Mouse (Mus musculus): Measurements from ENCODE around the gene Dmrtb1. TPM values are rescaled to one million over a fixed set of nuclear protein-coding genes. Genes with fewer than 3 reads are reported as not detected.

Gene Dmrtb1
- polyA plus RNA-seq, 1 experiment from 2014 or later = 2.0 TPM

GRCm38 (mm10) chr4:107651021-107651496 lies 33.0 kb downstream of the Dmrtb1 start:
- H3K9ac ChIP-seq (replicated peaks; ENCODE audit: low read length) = no peak overlapping the region
- no peaks in the 10 kb centered on the region for H3K27me3 ChIP-seq (ENCODE audit: control insufficient read depth, insufficient read depth, low read length)
- no peak overlapping the region for H3K4me3 ChIP-seq (ENCODE audit: low read depth, low read length)
- no peak overlapping the region for H3K4me2 ChIP-seq (ENCODE audit: low read depth, low read length)
- no peaks in the 10 kb centered on the region for H3K9me3 ChIP-seq (replicated peaks; ENCODE audit: control insufficient read depth, low read length)
- no peaks in the 10 kb centered on the region for H3K36me3 ChIP-seq (replicated peaks; ENCODE audit: control insufficient read depth, insufficient read depth, low read depth, low read length)
- H3K4me1 ChIP-seq (ENCODE audit: control insufficient read depth, insufficient read depth, low read length) = peaks cover 5% of the 10 kb centered on the region
- ATAC-seq (replicated peaks; ENCODE audit: insufficient number of reproducible peaks, low FRiP score, low TSS enrichment, low read depth) = no peak
- no peak overlapping the region for H3K27ac ChIP-seq (replicated peaks; ENCODE audit: low read depth, low read length)
- 31% methylated on average over 12 of the region's 12 CpGs for WGBS
- DNase-seq (ENCODE audit: low spot score) = no peak

- Histone ChIP-seq H3K9me3 (replicated peaks; ENCODE audit: control insufficient read depth, low read length) (no peaks in the 10 kb centered on the region), H3K36me3 (replicated peaks; ENCODE audit: control insufficient read depth, insufficient read depth, low read depth, low read length) (no peaks in the 10 kb centered on the region), H3K27ac (replicated peaks; ENCODE audit: low read depth, low read length) (no peak overlapping the region), H3K4me2 (ENCODE audit: low read depth, low read length) (no peak overlapping the region), H3K27me3 (ENCODE audit: control insufficient read depth, insufficient read depth, low read length) (no peaks in the 10 kb centered on the region), H3K4me1 (ENCODE audit: control insufficient read depth, insufficient read depth, low read length) (peaks cover 5% of the 10 kb centered on the region), H3K9ac (replicated peaks; ENCODE audit: low read length) (no peak overlapping the region), H3K4me3 (ENCODE audit: low read depth, low read length) (no peak overlapping the region)
- DNase-seq (ENCODE audit: low spot score) (no peak), ATAC-seq (replicated peaks; ENCODE audit: insufficient number of reproducible peaks, low FRiP score, low TSS enrichment, low read depth) (no peak)
- WGBS = 88% methylated on average over 5 of the region's 5 CpGs
Observed at GRCm38 (mm10) chr4:107648959-107649485, 35.0 kb downstream of the Dmrtb1 start.

GRCm38 (mm10) chr4:107641624-107642023 lies 42.4 kb downstream of the Dmrtb1 start:
- no peak for ATAC-seq (replicated peaks; ENCODE audit: insufficient number of reproducible peaks, low FRiP score, low TSS enrichment, low read depth)

GRCm38 (mm10) chr4:107638303-107638702 lies 45.7 kb downstream of the Dmrtb1 start:
- H3K27ac ChIP-seq (replicated peaks; ENCODE audit: low read depth, low read length) = no peak overlapping the region
- 79% methylated on average over 10 of the region's 10 CpGs for WGBS

More at GRCm38 (mm10) chr4:107641624-107642023, 42.4 kb downstream of the Dmrtb1 start:
- Histone ChIP-seq H3K27me3 (ENCODE audit: control insufficient read depth, insufficient read depth, low read length) (no peaks in the 10 kb centered on the region), H3K4me1 (ENCODE audit: control insufficient read depth, insufficient read depth, low read length) (no peaks in the 10 kb centered on the region), H3K4me2 (ENCODE audit: low read depth, low read length) (no peak overlapping the region), H3K9me3 (replicated peaks; ENCODE audit: control insufficient read depth, low read length) (no peaks in the 10 kb centered on the region), H3K27ac (replicated peaks; ENCODE audit: low read depth, low read length) (no peak overlapping the region), H3K4me3 (ENCODE audit: low read depth, low read length) (no peak overlapping the region), H3K36me3 (replicated peaks; ENCODE audit: control insufficient read depth, insufficient read depth, low read depth, low read length) (no peaks in the 10 kb centered on the region), H3K9ac (replicated peaks; ENCODE audit: low read length) (no peak overlapping the region)
- WGBS = 71% methylated on average over 4 of the region's 4 CpGs
- no peak for DNase-seq (ENCODE audit: low spot score)

GRCm38 (mm10) chr4:107637670-107638069 lies 46.4 kb downstream of the Dmrtb1 start:
- ATAC-seq (replicated peaks; ENCODE audit: insufficient number of reproducible peaks, low FRiP score, low TSS enrichment, low read depth) = no peak
- H3K9ac ChIP-seq (replicated peaks; ENCODE audit: low read length) = no peak overlapping the region
- H3K4me1 ChIP-seq (ENCODE audit: control insufficient read depth, insufficient read depth, low read length) = no peaks in the 10 kb centered on the region
- no peak overlapping the region for H3K4me3 ChIP-seq (ENCODE audit: low read depth, low read length)
- H3K27ac ChIP-seq (replicated peaks; ENCODE audit: low read depth, low read length) = no peak overlapping the region
- H3K4me2 ChIP-seq (ENCODE audit: low read depth, low read length) = no peak overlapping the region
- WGBS = 54% methylated on average over 3 of the region's 3 CpGs
- DNase-seq (ENCODE audit: low spot score) = peak; percentile 49
- H3K9me3 ChIP-seq (replicated peaks; ENCODE audit: control insufficient read depth, low read length) = no peaks in the 10 kb centered on the region
- H3K36me3 ChIP-seq (replicated peaks; ENCODE audit: control insufficient read depth, insufficient read depth, low read depth, low read length) = no peaks in the 10 kb centered on the region
- H3K27me3 ChIP-seq (ENCODE audit: control insufficient read depth, insufficient read depth, low read length) = no peaks in the 10 kb centered on the region

More at GRCm38 (mm10) chr4:107638303-107638702, 45.7 kb downstream of the Dmrtb1 start:
- no peak for ATAC-seq (replicated peaks; ENCODE audit: insufficient number of reproducible peaks, low FRiP score, low TSS enrichment, low read depth)
- H3K27me3 ChIP-seq (ENCODE audit: control insufficient read depth, insufficient read depth, low read length) = no peaks in the 10 kb centered on the region
- no peak overlapping the region for H3K4me2 ChIP-seq (ENCODE audit: low read depth, low read length)
- no peaks in the 10 kb centered on the region for H3K36me3 ChIP-seq (replicated peaks; ENCODE audit: control insufficient read depth, insufficient read depth, low read depth, low read length)
- H3K9me3 ChIP-seq (replicated peaks; ENCODE audit: control insufficient read depth, low read length) = no peaks in the 10 kb centered on the region
- no peak overlapping the region for H3K9ac ChIP-seq (replicated peaks; ENCODE audit: low read length)
- no peak overlapping the region for H3K4me3 ChIP-seq (ENCODE audit: low read depth, low read length)
- H3K4me1 ChIP-seq (ENCODE audit: control insufficient read depth, insufficient read depth, low read length) = no peaks in the 10 kb centered on the region
- DNase-seq (ENCODE audit: low spot score) = no peak

GRCm38 (mm10) chr4:107636099-107636498 lies 47.9 kb downstream of the Dmrtb1 start:
- DNase-seq (ENCODE audit: low spot score) (no peak), ATAC-seq (replicated peaks; ENCODE audit: insufficient number of reproducible peaks, low FRiP score, low TSS enrichment, low read depth) (no peak)
- H3K27me3 ChIP-seq (ENCODE audit: control insufficient read depth, insufficient read depth, low read length) = no peaks in the 10 kb centered on the region
- no peak overlapping the region for H3K4me2 ChIP-seq (ENCODE audit: low read depth, low read length)
- H3K9me3 ChIP-seq (replicated peaks; ENCODE audit: control insufficient read depth, low read length) = no peaks in the 10 kb centered on the region
- H3K4me1 ChIP-seq (ENCODE audit: control insufficient read depth, insufficient read depth, low read length) = no peaks in the 10 kb centered on the region
- 76% methylated on average over 6 of the region's 6 CpGs for WGBS
- no peak overlapping the region for H3K9ac ChIP-seq (replicated peaks; ENCODE audit: low read length)
- no peak overlapping the region for H3K27ac ChIP-seq (replicated peaks; ENCODE audit: low read depth, low read length)
- H3K4me3 ChIP-seq (ENCODE audit: low read depth, low read length) = no peak overlapping the region
- H3K36me3 ChIP-seq (replicated peaks; ENCODE audit: control insufficient read depth, insufficient read depth, low read depth, low read length) = no peaks in the 10 kb centered on the region

- Histone ChIP-seq H3K27me3 (ENCODE audit: control insufficient read depth, insufficient read depth, low read length) (no peaks in the 10 kb centered on the region), H3K27ac (replicated peaks; ENCODE audit: low read depth, low read length) (no peak overlapping the region), H3K9ac (replicated peaks; ENCODE audit: low read length) (0 out of 2 replicates have a peak overlapping the region, but pooled peaks have one; percentile 0), H3K36me3 (replicated peaks; ENCODE audit: control insufficient read depth, insufficient read depth, low read depth, low read length) (no peaks in the 10 kb centered on the region), H3K4me2 (ENCODE audit: low read depth, low read length) (no peak overlapping the region), H3K9me3 (replicated peaks; ENCODE audit: control insufficient read depth, low read length) (no peaks in the 10 kb centered on the region), H3K4me1 (ENCODE audit: control insufficient read depth, insufficient read depth, low read length) (no peaks in the 10 kb centered on the region), H3K4me3 (ENCODE audit: low read depth, low read length) (no peak overlapping the region)
- ATAC-seq (replicated peaks; ENCODE audit: insufficient number of reproducible peaks, low FRiP score, low TSS enrichment, low read depth) (no peak), DNase-seq (ENCODE audit: low spot score) (no peak)
- WGBS = 73% methylated on average over 6 of the region's 6 CpGs
Observed at GRCm38 (mm10) chr4:107634631-107635030, 49.4 kb downstream of the Dmrtb1 start.

GRCm38 (mm10) chr4:107628921-107629411 lies 55.1 kb downstream of the Dmrtb1 start:
- no peak for ATAC-seq (replicated peaks; ENCODE audit: insufficient number of reproducible peaks, low FRiP score, low TSS enrichment, low read depth)
- H3K9ac ChIP-seq (replicated peaks; ENCODE audit: low read length) = no peak overlapping the region
- peaks cover 2% of the 10 kb centered on the region; the same call in 1 of the 2 replicates for H3K4me1 ChIP-seq (ENCODE audit: control insufficient read depth, insufficient read depth, low read length)
- no peak overlapping the region for H3K27ac ChIP-seq (replicated peaks; ENCODE audit: low read depth, low read length)
- H3K4me3 ChIP-seq (ENCODE audit: low read depth, low read length) = no peak overlapping the region
- DNase-seq (ENCODE audit: low spot score) = no peak
- H3K9me3 ChIP-seq (replicated peaks; ENCODE audit: control insufficient read depth, low read length) = no peaks in the 10 kb centered on the region
- H3K36me3 ChIP-seq (replicated peaks; ENCODE audit: control insufficient read depth, insufficient read depth, low read depth, low read length) = no peaks in the 10 kb centered on the region
- 70% methylated on average over 17 of the region's 17 CpGs for WGBS
- H3K4me2 ChIP-seq (ENCODE audit: low read depth, low read length) = no peak overlapping the region
- no peaks in the 10 kb centered on the region for H3K27me3 ChIP-seq (ENCODE audit: control insufficient read depth, insufficient read depth, low read length)

Measured in embryonic facial prominence, embryonic 11.5 days (tissue).